Mouse (Mus musculus) bone marrow macrophage, adult 2 months (primary cell): Measurements from ENCODE around the gene Slc25a51. TPM values are rescaled to one million over a fixed set of nuclear protein-coding genes. Genes with fewer than 3 reads are reported as not detected.

Source experiments
- H3K27ac ChIP-seq: 2 replicates; pipeline ENCODE4 v1.5.1; 2012; ENCODE audit warnings: low read depth, low read length; ENCODE audit not compliant: insufficient read depth
- H3K4me1 ChIP-seq: 2 replicates; pipeline ENCODE4 v1.6.1; 2012; ENCODE audit warnings: low read length; ENCODE audit not compliant: control insufficient read depth, insufficient read depth
- H3K4me3 ChIP-seq: 2 replicates; pipeline ENCODE4 v1.5.1; 2012; ENCODE audit warnings: mild to moderate bottlenecking, low read length, moderate library complexity; ENCODE audit not compliant: insufficient read depth
- CTCF ChIP-seq: IDR thresholded peaks from 2 replicates; pipeline ENCODE4 v1.5.1; 2012; ENCODE audit warnings: low read depth, mild to moderate bottlenecking, low read length, moderate library complexity
- POLR2A ChIP-seq: IDR thresholded peaks from 2 replicates; pipeline ENCODE4 v1.6.1; 2012; ENCODE audit warnings: mild to moderate bottlenecking, low read depth, low read length, borderline replicate concordance
- polyA plus RNA-seq: library from polyadenylated mRNA; stranded (reverse); fragments of >200 nt; gene quantifications from 2 replicates; pipeline ENCODE4 v1.2.4, GENCODE M21; 2012; ENCODE audit not compliant: missing spikeins, insufficient read depth, insufficient read length

Gene Slc25a51
- polyA plus RNA-seq = 46.3 and 54.6 TPM in 2 replicates

GRCm38 (mm10) chr4:45408427-45409132 is at the start of gene Slc25a51:
Gene Slc25a51 (minus strand): TSS chr4:45408766.
- H3K4me3 ChIP-seq = peak within 1 kb of the TSS; percentile 81
- H3K27ac ChIP-seq = peak within 1 kb of the TSS; percentile 68
- H3K4me1 ChIP-seq = peaks cover 17% of the 10 kb centered on the region
- TF ChIP-seq POLR2A (peak; percentile 79; the same call in 1 of the 2 replicates), CTCF (no peak)

GRCm38 (mm10) chr4:45457543-45457942 is 49.0 kb upstream of the Slc25a51 start:
- H3K27ac ChIP-seq = no peak overlapping the region
- TF ChIP-seq POLR2A (no peak), CTCF (no peak)
- H3K4me3 ChIP-seq = no peak overlapping the region
- peaks cover 20% of the 10 kb centered on the region for H3K4me1 ChIP-seq

GRCm38 (mm10) chr4:45455001-45455400 is 46.4 kb upstream of the Slc25a51 start:
- Histone ChIP-seq H3K27ac (no peak overlapping the region), H3K4me3 (no peak overlapping the region), H3K4me1 (peaks cover 27% of the 10 kb centered on the region)
- TF ChIP-seq CTCF (no peak), POLR2A (no peak)

- no peak for TF ChIP-seq CTCF
- no peak for TF ChIP-seq POLR2A
- Histone ChIP-seq H3K27ac (0 out of 2 replicates have a peak overlapping the region, but pooled peaks have one; percentile 79), H3K4me1 (peaks cover 32% of the 10 kb centered on the region), H3K4me3 (no peak overlapping the region)
Observed at GRCm38 (mm10) chr4:45453271-45453851, 44.8 kb upstream of the Slc25a51 start.

GRCm38 (mm10) chr4:45452569-45453111 is 44.1 kb upstream of the Slc25a51 start:
- TF ChIP-seq POLR2A = no peak
- no peak for TF ChIP-seq CTCF
- Histone ChIP-seq H3K4me3 (no peak overlapping the region), H3K4me1 (peaks cover 37% of the 10 kb centered on the region), H3K27ac (peak overlapping the region; percentile 79)

GRCm38 (mm10) chr4:45449012-45449411 is 40.4 kb upstream of the Slc25a51 start:
- no peak overlapping the region for H3K27ac ChIP-seq
- H3K4me3 ChIP-seq = no peak overlapping the region
- peaks cover 29% of the 10 kb centered on the region for H3K4me1 ChIP-seq
- TF ChIP-seq POLR2A (no peak), CTCF (no peak)

- Histone ChIP-seq H3K4me1 (peaks cover 31% of the 10 kb centered on the region), H3K27ac (no peak overlapping the region), H3K4me3 (no peak overlapping the region)
- no peak for TF ChIP-seq CTCF
- no peak for TF ChIP-seq POLR2A
Observed at GRCm38 (mm10) chr4:45448481-45448880, 39.9 kb upstream of the Slc25a51 start.

GRCm38 (mm10) chr4:45447196-45447595 is 38.6 kb upstream of the Slc25a51 start:
- H3K4me3 ChIP-seq = no peak overlapping the region
- TF ChIP-seq POLR2A = no peak
- no peak for TF ChIP-seq CTCF
- H3K27ac ChIP-seq = no peak overlapping the region
- peaks cover 31% of the 10 kb centered on the region for H3K4me1 ChIP-seq

- no peak for TF ChIP-seq POLR2A
- no peak for TF ChIP-seq CTCF
- no peak overlapping the region for H3K4me3 ChIP-seq
Observed at GRCm38 (mm10) chr4:45445235-45445634, 36.7 kb upstream of the Slc25a51 start.

GRCm38 (mm10) chr4:45444813-45445212 is 36.2 kb upstream of the Slc25a51 start:
- Histone ChIP-seq H3K27ac (no peak overlapping the region), H3K4me3 (no peak overlapping the region), H3K4me1 (peaks cover 30% of the 10 kb centered on the region)
- no peak for TF ChIP-seq CTCF
- no peak for TF ChIP-seq POLR2A

More at GRCm38 (mm10) chr4:45445235-45445634, 36.7 kb upstream of the Slc25a51 start:
- Histone ChIP-seq H3K4me1 (peaks cover 30% of the 10 kb centered on the region), H3K27ac (no peak overlapping the region)
